Mouse (Mus musculus) lung, postnatal 36 days (tissue): Measurements from ENCODE around the gene Dnah3.
A peak's percentile ranks its signal among the peaks of the same experiment; 100 is the strongest.

Experiments used
- DNase-seq: peaks from one replicate; pipeline ENCODE4 v3.0.0; 2022; ENCODE audit warnings: mixed read lengths

Gene Dnah3

DNA sequence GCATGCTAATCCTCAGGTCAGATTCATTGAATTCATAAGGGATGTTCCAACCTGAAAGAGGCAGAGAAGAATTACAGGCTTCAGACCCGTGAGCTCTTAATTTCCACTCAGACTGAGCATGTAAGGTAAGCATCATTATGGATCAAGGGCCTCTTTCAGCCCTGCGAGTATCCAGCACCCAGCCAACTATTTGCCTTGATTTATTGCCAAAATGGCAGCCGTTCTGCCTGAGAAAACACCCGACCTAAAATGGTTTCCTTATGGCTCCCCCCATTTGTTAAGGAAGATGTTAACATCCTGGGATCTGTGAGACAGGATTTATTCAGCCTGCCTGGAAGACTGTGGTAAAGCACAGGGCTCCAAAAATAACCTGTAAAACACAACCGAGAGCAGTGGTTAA lies 158.0 kb downstream of the Dnah3 start:
- no peak for DNase-seq

DNA sequence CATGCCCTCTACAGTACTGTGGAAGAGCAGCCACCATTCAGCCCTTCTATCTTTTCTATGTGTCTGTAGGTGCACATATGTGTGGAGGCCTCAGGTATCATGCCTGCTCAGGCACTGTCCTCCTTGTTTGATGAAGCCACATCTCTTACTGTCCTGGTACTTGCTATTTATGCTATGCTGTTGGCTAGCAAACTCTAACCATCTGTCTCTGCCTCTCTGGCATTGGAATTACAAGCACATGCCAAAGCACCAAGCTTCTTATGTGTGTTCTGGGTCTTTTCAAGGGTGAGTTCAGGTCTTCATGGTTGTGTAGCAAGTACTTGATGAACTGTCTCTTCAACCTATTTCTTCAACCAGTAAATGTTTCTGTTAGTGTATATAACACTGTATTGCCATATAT lies 158.8 kb downstream of the Dnah3 start:
- no peak for DNase-seq

DNA sequence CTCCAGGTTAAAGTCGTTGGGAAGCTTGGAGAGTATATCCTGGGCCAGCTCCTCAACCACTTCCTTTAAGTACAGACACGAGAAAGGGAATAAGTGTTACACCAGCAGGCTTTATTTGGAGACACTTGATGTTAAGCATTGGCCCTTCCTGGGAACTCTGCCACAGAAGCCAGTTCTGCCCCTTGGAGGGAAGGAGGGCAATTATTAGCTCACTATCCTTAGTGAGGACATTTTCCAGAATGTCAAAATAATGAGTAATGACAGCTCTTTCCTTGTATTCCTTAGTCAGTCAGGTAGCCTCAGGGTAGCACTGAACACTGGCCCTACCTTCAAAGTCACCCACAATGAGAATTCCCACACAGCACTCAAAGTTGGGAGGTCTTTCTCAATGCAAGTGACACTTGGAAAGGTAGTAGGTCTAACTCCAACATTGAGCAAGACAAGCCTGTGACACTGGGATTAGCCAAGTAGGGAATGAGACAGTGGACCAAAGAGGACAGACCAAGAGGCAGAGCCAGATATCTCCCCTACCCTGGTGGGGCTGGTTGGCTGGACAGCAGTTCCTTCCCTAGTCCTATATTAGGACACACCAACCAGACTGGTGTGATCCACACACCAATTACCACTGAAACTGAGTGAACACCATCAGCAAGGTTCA lies 166.2 kb downstream of the Dnah3 start:
- DNase-seq: peak; percentile 17

DNA sequence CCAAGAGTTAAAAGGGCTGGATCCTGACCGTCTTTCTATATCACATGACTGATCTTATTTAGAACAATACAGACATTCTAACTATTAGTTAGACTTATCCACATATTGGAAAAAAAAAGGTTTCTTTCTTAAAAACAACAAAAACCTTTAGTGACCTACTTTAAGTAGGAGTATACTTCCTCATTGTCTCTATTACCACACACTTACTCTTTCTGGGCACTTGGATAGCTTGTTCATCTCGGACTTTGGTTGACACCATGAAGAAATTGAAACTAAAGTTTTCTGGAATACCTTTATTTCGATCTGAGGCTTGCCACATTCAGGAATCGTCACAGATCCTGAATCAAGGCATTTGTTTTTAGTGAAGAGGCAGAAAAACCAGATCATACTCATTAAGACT lies 174.0 kb downstream of the Dnah3 start:
- no peak for DNase-seq

DNA sequence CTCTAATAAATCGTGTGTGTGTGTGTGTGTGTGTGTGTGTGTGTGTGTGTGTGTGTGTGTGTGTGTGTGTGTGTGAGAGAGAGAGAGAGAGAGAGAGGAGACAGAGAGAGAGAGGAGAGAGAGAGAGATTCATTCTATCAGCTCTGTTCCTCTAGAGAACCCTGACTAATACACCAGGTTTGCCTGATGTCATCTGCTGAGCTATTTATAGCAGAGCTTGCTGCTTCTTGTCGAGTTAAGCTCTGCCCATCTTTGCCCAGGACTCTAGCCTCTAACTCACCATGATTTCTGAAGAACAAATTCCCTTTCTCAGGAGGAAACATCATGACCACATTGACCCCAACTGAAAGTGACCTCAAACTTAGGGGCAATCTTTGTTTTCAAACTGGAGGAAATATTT lies 174.6 kb downstream of the Dnah3 start:
- peak; percentile 37 for DNase-seq

DNA sequence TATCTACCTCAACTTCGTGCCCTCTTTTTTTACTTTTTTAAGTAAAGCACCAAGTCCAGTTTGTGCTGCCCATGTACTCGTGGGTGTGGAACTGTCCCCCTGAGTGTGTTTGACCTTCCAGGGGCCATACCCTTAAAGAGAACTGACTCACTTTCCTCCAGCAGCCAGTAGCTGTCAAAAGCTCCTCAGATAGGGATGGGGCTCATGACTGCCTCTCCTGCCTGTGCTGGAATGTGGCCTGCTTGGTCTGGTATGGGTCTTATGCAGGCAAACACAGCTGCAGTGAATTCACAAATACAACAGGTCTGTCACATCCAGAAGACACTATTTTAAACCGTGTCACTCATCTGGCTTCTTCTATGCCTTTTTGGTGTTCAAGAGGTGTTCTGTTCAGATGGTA lies 183.4 kb downstream of the Dnah3 start:
- no peak for DNase-seq

DNA sequence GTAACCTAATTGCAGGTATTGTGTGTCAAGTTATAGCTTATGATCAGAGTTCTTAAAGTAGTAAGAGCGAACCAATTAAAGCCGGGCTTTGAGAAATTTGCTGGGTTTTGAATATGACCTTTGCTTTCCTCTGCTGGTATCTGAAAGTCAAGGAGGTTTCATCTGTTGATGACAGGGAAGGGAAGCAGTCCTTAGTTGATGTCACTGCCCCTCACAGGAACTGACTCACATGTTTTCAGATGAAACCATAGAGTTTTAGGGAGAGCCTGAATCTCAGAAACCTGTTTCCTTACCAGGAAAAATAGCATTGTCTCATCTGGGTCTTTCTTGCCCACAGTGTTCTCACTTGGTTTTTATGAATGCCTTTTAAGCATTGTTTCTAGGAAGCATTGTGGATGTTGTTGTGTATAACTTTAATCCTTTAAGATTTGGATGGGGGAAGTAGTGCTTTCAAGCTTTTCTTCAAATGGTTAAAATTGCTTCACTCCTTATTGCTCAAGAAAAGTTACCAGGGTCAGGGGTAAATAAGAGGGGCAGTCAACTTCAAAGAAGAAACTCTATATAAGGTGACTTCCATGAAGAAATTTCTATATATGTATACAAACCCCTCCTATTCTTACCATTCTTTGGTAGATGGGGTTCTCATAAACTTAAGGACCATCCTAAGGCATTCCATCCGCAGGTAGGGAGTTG lies 188.4 kb downstream of the Dnah3 start:
- no peak for DNase-seq

DNA sequence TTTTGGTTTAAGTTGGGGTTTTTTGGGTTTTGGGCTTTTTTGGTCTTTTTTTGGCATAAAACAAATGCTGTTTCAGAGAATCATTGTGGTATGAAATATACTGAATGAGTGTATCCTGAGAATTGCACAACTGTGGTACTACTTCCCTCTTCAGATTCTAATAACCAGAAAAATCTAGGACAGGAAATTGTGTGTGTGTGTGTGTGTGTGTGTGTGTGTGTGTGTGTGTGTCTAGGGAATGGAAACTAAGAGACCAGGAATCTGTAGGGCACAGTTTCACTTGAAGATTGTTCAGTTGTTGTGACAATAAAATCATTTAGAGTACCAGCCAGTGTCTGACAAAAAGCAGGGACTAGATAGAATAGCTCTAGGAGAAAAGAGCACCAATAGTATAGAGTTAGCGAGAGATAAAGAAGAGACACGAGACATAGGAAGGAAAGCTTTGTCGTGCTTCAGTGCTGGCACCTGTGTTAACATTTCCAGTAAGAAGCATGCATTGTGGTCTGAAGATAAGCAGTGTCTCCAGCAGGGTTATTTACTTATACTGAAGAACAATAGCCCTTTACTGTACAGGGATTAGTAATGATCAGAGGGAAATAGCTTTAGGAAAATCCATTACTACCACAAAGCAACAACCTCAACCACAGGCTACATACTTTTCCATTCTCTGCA lies 195.6 kb downstream of the Dnah3 start:
- peak; percentile 49 for DNase-seq

DNA sequence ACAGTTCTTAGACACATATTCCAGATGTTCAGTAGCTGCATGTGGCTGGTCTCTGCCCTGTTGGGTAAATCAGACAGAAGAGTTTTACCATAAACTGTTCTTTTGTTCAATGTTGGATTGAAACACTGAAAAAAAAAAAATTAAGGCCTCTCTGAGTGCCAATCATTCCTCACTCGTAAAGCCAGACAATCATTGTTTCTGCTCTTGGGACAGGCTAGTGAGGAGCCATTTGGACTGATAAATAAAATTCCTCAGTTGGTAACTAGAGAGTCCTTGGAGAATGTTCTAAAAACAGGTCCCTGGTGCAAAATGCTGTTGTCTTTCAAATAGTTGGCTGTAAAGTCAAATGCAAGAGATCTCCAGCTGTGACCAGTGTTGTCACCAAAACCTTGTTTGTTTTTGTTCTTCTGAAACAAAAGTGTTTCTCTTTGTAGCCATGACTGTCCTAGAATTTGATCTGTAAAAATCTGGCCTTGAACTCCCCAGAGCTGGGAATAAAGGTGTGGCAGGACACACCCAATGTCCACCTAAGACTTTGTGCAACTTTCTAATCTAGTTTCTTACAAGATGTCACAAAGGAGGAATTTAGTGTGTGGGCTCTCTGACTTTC lies 196.7 kb downstream of the Dnah3 start:
- DNase-seq: no peak

DNA sequence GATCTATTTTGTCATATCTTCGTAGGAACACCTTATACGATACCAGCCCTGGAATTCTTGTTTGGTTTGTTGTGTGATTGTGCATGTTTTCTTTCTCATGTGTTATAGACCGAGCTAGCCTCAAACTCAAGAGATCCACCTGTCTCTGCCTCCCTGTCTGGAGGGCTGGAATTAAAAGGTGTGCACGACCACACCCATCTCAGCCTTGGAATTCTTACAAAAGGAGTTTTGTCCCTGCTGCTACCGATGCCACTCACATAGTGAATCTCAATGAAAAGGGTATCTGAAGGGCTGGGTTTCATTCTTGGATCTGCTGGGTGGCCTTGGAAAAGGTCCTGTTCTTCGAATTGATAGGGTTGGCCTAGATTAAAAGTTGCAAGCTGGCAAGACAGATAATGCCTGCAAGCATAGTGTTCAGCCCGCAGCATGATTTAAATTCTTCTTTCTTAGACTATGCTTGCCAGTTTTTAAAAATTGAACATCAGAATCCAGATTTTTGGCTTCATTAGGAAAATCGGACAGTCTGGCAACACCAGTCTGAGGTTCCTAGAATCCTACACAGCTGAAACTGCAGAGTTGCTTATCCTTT lies 197.5 kb downstream of the Dnah3 start:
- no peak for DNase-seq

DNA sequence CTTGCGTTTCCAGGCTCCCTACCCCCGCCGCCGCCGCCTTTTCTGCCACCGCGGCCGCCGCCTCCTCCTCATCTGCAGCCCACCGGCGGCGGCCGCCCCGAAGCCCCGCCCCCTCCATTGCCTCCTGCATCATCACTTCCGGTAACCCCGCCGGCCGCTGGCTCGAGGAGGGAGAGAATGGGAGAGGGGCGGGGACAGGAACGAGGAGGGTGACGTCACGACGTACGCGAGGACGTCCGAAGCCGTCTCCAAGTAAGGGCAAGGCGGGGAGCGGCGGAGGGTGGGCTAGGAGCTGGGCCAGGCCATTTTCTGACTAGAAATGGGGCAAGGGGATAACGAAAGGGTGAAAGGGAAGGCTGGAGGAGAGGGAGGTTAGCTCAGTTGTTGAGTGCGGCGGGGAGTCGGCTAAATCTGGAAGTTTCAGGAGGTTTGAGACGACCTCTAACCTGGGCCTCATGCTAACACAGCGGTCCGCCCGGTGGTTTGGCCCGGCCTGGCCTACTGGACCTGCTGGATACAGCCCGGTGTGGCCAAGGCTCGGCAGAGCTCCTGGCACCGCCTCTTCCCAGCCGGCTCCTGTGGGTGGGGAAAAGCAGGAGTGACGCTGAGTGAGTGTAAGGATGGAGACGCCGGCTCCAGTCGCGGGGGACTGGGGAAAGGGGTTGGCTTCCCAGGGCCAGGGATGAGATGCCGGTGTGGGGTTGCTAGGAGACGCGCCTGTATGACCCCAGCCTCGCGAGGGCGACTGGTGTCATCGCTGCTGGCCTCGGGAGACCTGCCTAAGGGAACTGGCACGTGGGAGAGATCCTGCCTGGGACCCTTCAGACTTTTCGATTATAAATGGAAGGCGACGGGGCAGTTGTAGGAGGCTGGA lies 199.2 kb downstream of the Dnah3 start, which contains the start of the genes Lyrm1 and Dcun1d3:
Gene Lyrm1 (plus strand): TSS at position 223 of the 874 bp plus-strand sequence.
Gene Dcun1d3 (minus strand): TSS at position 660 of the 874 bp plus-strand sequence.
- DNase-seq: peak; percentile 98

DNA sequence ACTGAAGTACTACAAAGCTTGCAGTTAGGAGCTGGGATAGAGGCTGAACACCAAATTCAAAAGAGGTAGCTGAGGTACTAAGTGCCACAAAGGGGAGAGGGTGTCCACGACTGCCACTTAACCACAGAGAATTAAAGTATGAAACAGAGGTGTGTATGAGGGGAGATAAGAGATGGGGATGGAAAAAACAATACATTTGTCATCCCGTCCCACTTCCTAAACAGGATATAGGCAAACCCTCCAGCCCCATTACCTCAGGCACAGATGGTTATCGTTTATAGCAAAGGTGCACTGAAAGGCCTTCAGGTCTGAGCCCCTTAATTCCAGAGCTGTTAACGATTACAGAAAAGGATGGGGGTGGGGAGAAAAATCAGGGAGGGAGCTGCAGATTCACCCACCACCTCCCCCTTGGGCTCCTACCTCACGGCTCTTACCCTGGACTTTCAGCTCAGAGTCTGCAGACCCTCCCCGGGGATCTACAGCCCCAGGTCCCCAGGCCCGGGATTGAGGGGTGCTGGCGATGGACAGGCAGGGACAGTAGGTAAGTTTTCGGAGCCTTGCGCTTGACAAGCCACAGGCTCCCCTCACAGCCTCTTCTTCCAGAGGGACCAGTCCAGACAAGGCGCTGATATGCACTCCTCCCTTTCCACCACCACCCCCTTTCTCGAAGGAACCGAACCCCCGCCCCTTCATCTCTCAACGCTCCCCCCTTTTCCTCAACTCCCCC lies 200.1 kb downstream of the Dnah3 start:
- DNase-seq: peak; percentile 13

DNA sequence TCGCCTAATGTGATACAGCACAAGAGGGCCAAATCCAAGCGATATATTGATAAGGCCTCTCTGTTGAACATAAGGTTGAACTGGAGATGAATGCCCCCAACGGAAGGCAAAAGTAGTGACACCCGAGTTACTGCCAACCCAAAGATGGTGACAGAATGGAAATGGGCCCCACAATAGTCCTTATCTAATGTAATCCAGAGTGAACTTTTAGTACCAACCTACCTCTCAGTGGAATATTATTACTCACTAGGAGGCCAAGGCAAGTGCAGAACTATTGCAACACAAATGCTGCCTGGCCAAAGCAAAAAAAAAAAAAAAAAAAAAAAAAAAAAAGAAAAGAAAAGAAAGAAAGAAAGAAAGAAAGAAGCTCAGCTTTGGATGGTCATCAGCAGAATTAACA lies 202.3 kb downstream of the Dnah3 start:
- DNase-seq: no peak

DNA sequence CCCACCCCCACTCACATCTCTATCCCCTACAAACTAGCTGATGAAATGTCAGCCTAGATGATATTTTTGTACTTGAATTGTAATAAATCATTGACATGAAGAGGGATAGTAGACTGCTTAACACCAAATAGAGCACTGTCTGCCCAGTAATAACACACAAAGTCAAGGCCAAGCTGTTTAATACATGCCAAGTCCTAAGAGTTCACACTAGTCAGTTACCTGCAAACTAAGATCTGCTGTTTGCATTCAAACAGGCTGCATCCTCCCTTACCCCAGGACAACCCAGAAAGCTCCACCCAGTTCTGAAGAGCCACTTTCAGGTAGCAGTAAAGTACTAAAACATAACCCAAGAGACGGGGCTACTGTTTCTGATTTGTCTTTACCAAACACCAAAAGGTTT lies 202.9 kb downstream of the Dnah3 start:
- no peak for DNase-seq

DNA sequence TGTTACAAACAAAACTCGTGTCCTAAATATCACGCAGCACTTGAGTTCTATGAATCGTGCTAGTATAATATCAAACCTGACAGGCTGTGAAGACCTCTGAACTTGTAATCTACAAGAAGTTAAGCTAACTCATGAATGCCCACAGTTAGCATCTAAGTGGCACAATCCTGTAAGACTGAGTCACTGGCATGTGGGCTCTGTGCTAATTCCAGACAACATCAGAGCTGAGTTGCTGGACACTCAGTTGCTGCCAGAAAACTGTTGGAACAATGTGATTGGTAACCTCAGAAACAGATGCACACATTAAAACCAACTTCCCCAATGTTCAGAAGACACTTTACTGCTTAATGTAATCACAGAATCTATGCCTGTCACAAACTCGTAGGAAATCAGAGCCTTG lies 207.2 kb downstream of the Dnah3 start:
- DNase-seq: no peak

DNA sequence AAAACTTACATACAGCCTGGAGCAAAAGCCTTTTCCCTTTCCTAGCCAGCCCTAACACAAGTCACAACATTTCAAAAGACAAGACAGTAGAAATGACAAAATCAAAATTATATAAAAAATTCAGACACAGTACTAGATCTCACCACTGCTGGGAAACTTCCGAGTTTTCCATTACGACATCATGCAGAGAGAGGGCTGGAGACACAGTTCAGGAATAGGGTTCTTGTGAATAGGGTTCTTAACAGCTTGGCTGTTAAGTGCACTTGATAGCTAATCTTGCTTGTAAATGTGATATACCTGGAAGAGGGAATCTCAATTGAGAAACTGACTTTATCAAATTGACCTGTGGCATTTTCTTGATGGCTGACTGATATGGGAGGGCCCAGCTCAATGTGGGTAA lies 213.9 kb downstream of the Dnah3 start:
- DNase-seq: peak; percentile 49

DNA sequence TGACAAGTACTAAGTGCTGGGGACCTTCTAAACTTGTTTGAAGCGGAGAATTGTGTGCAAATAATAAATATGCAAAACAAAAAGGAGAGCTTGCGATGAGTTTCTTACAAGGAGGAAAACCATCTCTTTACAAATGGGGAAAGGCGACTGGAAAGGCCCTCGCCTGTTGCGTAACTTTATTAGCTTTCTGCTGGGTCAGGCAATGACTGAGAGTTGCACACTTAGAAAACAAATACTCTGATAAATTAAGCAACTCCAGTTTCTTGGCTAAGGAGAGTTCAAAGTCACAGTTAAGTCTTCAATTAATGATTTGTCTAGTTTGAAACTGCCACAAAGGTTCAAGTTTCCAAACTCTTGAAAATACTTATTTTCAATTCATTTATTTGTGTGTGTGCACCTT lies 214.7 kb downstream of the Dnah3 start:
- DNase-seq: peak; percentile 77

DNA sequence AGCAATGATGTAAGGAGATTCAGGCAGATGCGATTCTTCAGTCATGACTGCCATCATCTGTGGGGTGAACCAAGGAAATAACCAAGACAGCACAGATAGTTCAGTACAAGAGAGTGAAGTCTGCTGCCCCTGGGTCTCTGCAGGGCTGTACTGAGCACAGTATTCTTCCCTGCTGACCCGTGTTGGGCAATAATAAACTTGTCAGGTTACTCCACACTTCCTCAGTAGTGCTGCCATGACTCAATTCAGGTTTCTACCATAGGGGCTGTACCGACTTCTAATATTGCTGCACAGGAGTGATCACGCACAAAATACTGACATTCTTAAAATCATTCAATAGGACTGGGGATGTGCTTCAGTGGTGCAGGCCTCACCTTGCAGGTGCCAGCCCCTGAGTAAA lies 215.9 kb downstream of the Dnah3 start:
- DNase-seq: peak; percentile 46

DNA sequence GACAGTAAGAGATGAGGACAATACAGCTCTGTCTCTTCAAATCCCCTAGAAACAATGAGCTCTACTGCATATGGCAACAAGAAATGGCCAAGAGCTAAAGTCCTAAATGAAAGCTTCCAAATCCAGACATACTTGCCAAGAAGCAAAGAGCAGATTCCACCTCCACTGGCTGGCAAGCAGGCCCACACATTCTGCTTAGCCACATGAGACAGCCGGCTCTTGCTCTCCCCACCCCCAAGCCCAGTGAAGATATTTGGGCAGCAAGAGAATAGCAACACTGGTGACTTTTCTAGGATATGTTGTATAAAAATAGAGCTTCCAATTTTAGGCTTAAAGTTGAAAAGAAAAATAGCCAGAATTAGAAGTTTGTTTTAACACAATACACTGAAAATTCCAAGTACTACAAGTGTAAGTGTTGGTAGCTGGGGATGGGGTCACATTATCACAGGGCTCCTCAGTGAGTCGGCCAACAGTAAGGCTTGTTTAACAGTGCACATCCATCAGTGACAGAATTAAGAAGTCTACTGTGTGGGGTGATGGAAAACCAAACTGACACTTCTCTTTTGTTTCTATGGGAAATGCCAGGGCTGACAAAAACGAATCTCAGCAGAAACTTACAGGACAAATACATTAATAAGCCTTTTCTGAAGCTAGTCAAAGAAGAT lies 219.2 kb downstream of the Dnah3 start:
- no peak for DNase-seq

DNA sequence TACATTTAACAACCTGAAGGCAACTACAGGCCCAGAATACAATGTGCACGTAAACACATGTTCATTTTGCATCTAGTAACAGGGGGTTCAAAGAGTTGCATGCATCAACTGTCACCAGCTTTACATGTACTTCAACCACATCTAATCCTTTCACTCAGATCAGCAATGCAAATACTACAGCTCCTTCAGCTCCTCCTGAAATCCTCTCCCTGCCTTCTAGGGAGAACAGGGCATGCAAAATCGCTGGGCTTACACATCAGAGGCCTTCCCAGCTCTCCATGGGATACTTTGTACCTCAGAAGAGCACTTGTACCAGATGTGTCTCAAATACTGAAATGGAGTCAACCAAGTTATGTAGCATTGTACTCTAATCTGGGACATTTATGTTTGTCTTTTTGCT lies 222.0 kb downstream of the Dnah3 start:
- DNase-seq: no peak
